Mouse (Mus musculus) kidney, adult 11 months (tissue): ENCODE data around the gene Macrod1.

Experiments
- DNase-seq: peaks from one replicate; pipeline ENCODE4 v3.0.0; 2022

The Macrod1 gene

GRCm38 (mm10) chr19:7172051-7172866 lies 115.6 kb downstream of the Macrod1 start:
- DNase-seq, result peak; percentile 78

- no peak for DNase-seq
Measured at GRCm38 (mm10) chr19:7176041-7176696, 119.6 kb downstream of the Macrod1 start.

- peak; percentile 54 for DNase-seq
Measured at GRCm38 (mm10) chr19:7177804-7178511, 121.3 kb downstream of the Macrod1 start.

- peak; percentile 91 for DNase-seq
Measured at GRCm38 (mm10) chr19:7178841-7179452, 122.3 kb downstream of the Macrod1 start.

GRCm38 (mm10) chr19:7180756-7181405 lies 124.3 kb downstream of the Macrod1 start:
- DNase-seq, result peak; percentile 88

- peak; percentile 40 for DNase-seq
Measured at GRCm38 (mm10) chr19:7181496-7181895, 124.9 kb downstream of the Macrod1 start.

- peak; percentile 96 for DNase-seq
Measured at GRCm38 (mm10) chr19:7182273-7182949, 125.8 kb downstream of the Macrod1 start.

- DNase-seq, result no peak
Measured at GRCm38 (mm10) chr19:7183419-7183818, 126.8 kb downstream of the Macrod1 start.

GRCm38 (mm10) chr19:7185059-7185458 lies 128.4 kb downstream of the Macrod1 start:
- peak; percentile 55 for DNase-seq

GRCm38 (mm10) chr19:7185715-7186291 lies 129.2 kb downstream of the Macrod1 start:
- DNase-seq, result no peak

GRCm38 (mm10) chr19:7187157-7187556 lies 130.5 kb downstream of the Macrod1 start:
- no peak for DNase-seq

- peak; percentile 70 for DNase-seq
Measured at GRCm38 (mm10) chr19:7189026-7189425, 132.4 kb downstream of the Macrod1 start.

GRCm38 (mm10) chr19:7190986-7191385 lies 134.4 kb downstream of the Macrod1 start:
- DNase-seq, result no peak

GRCm38 (mm10) chr19:7191639-7192038 lies 135.0 kb downstream of the Macrod1 start:
- peak; percentile 95 for DNase-seq

GRCm38 (mm10) chr19:7192561-7192967 lies 136.0 kb downstream of the Macrod1 start:
- peak; percentile 92 for DNase-seq

- no peak for DNase-seq
Measured at GRCm38 (mm10) chr19:7195900-7196728, 139.5 kb downstream of the Macrod1 start.

GRCm38 (mm10) chr19:7196741-7197270 lies 140.2 kb downstream of the Macrod1 start:
- peak; percentile 81 for DNase-seq

- DNase-seq, result no peak
Measured at GRCm38 (mm10) chr19:7197445-7197844, 140.8 kb downstream of the Macrod1 start.

GRCm38 (mm10) chr19:7199089-7199488 lies 142.5 kb downstream of the Macrod1 start:
- DNase-seq, result no peak

GRCm38 (mm10) chr19:7200427-7200826 lies 143.8 kb downstream of the Macrod1 start:
- no peak for DNase-seq
